Mouse (Mus musculus): ENCODE results near the gene Cryzl2. TPM values are rescaled to one million over a fixed set of nuclear protein-coding genes. Genes with fewer than 3 reads are reported as not detected.
A peak's percentile ranks its signal among the peaks of the same experiment; 100 is the strongest.

The Cryzl2 gene
- total RNA-seq, 1 experiment, result 6.9 TPM

DNA sequence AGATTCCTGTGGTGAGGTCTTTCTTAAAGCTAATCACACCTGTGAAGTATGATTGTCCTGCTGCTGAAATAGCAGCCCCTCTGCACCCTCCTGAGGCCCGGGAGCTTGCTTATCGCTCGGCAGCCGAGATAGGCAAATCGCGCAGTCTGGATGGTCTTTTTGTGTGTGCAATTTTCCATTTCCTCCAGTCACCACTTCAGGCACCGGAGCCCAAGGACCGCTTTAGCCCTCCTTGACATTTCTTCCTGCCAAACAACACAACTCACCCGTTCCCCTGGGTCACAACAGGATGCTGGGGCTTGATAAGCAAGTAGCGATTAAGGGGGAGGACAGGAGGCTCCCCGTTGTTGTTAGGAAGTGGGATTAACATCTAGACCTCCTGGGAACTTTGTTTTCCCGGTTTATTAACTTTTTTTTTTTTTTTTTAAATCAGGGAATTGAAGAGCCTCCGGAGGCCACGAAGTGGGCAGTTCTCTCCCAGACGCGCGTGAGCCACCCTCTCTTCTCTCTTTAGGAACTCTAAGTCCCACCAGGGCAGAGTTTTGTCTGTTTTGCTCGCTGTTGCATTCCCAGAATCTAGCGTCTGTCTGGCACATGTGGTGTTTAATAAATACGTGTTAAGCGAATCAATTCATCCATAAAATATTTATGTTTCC, 8.3 kb upstream of the Cryzl2 start:
- H3K4me3 ChIP-seq (ENCODE audit: insufficient read depth in 1 of 2, low read depth in 1 of 2, low read length in 2 of 2, poor library complexity in 1 of 2, severe bottlenecking in 1 of 2), result peak overlapping the region in 1 of 2 experiments; percentile 11; a peak in 2 of 4 replicates
- H3K9ac ChIP-seq (ENCODE audit: insufficient read depth, low read depth, low read length, poor library complexity, severe bottlenecking), result no peak overlapping the region
- no peaks in the 10 kb centered on the region for H3K4me1 ChIP-seq (ENCODE audit: control insufficient read depth in 2 of 2, insufficient read depth in 2 of 2, low read length in 2 of 2, poor library complexity in 1 of 2)
- DNase-seq (ENCODE audit: low read depth, low spot score), result no peak
- no peak for TF ChIP-seq MAFK (IDR thresholded peaks at IDR 0.05; ENCODE audit: insufficient read depth, low read depth, low read length)
- TF ChIP-seq HCFC1 (IDR thresholded peaks at IDR 0.05; ENCODE audit: borderline replicate concordance, insufficient read depth, low read length), result no peak
- TF ChIP-seq CHD2 (IDR thresholded peaks at IDR 0.05; ENCODE audit: low read depth, low read length), result no peak
- TF ChIP-seq ZC3H11A (IDR thresholded peaks at IDR 0.05; ENCODE audit: borderline replicate concordance, low read depth, low read length), result no peak
- no peak for TF ChIP-seq ZNF384 (IDR thresholded peaks at IDR 0.05; ENCODE audit: low read depth, low read length)
- H3K27ac ChIP-seq (ENCODE audit: insufficient read depth, low read depth, low read length, poor library complexity, severe bottlenecking), result no peak overlapping the region
- in situ Hi-C loops (cut with MboI; ENCODE audit: low sequenced_read_pairs in 2 of 2, unreplicated experiment in 2 of 2), result loop anchor here in 1 of 2 experiments (25.0 kb wide), 1 partner anchor 363 kb away; no protein-coding TSS in a partner anchor
- no peaks in the 10 kb centered on the region for H3K9me3 ChIP-seq (ENCODE audit: control insufficient read depth, insufficient read depth, low read depth, low read length)
- no peaks in the 10 kb centered on the region for H3K36me3 ChIP-seq (ENCODE audit: control insufficient read depth, insufficient read depth, low read length, poor library complexity, severe bottlenecking)

DNA sequence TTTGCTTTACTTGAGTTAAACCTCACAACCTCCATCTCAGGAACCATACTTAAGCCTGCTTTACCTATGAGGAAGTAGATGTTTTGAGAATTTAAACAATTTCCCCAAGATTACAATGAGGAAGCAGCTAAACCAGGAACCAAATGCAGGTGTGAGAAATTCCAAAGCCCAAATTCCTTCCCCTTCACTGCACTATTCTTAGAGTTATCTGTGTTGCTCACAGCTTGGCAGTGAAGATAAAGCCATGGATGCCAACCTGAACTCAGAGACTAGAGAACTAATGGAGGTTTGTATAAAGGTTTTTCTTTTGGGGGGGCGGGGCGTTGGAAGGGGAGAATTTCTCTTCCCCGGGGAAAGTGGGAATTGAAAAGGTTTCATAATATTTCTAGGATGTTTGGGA, 6.1 kb upstream of the Cryzl2 start:
- no peaks in the 10 kb centered on the region for H3K4me1 ChIP-seq (ENCODE audit: control insufficient read depth in 2 of 2, insufficient read depth in 2 of 2, low read length in 2 of 2, poor library complexity in 1 of 2)
- H3K4me3 ChIP-seq (ENCODE audit: insufficient read depth in 1 of 2, low read depth in 1 of 2, low read length in 2 of 2, poor library complexity in 1 of 2, severe bottlenecking in 1 of 2), result no peak overlapping the region
- H3K36me3 ChIP-seq (ENCODE audit: control insufficient read depth, insufficient read depth, low read length, poor library complexity, severe bottlenecking), result no peaks in the 10 kb centered on the region
- no peak overlapping the region for H3K27ac ChIP-seq (ENCODE audit: insufficient read depth, low read depth, low read length, poor library complexity, severe bottlenecking)
- DNase-seq (ENCODE audit: low read depth, low spot score), result no peak
- no peaks in the 10 kb centered on the region for H3K9me3 ChIP-seq (ENCODE audit: control insufficient read depth, insufficient read depth, low read depth, low read length)
- in situ Hi-C loops (cut with MboI; ENCODE audit: low sequenced_read_pairs in 2 of 2, unreplicated experiment in 2 of 2), result loop anchor here in 1 of 2 experiments (25.0 kb wide), 1 partner anchor 365 kb away; no protein-coding TSS in a partner anchor
- TF ChIP-seq ZNF384 (IDR thresholded peaks at IDR 0.05; ENCODE audit: low read depth, low read length) (no peak), ZC3H11A (IDR thresholded peaks at IDR 0.05; ENCODE audit: borderline replicate concordance, low read depth, low read length) (no peak), HCFC1 (IDR thresholded peaks at IDR 0.05; ENCODE audit: borderline replicate concordance, insufficient read depth, low read length) (no peak), MAFK (IDR thresholded peaks at IDR 0.05; ENCODE audit: insufficient read depth, low read depth, low read length) (no peak), CHD2 (IDR thresholded peaks at IDR 0.05; ENCODE audit: low read depth, low read length) (no peak)
- no peak overlapping the region for H3K9ac ChIP-seq (ENCODE audit: insufficient read depth, low read depth, low read length, poor library complexity, severe bottlenecking)

DNA sequence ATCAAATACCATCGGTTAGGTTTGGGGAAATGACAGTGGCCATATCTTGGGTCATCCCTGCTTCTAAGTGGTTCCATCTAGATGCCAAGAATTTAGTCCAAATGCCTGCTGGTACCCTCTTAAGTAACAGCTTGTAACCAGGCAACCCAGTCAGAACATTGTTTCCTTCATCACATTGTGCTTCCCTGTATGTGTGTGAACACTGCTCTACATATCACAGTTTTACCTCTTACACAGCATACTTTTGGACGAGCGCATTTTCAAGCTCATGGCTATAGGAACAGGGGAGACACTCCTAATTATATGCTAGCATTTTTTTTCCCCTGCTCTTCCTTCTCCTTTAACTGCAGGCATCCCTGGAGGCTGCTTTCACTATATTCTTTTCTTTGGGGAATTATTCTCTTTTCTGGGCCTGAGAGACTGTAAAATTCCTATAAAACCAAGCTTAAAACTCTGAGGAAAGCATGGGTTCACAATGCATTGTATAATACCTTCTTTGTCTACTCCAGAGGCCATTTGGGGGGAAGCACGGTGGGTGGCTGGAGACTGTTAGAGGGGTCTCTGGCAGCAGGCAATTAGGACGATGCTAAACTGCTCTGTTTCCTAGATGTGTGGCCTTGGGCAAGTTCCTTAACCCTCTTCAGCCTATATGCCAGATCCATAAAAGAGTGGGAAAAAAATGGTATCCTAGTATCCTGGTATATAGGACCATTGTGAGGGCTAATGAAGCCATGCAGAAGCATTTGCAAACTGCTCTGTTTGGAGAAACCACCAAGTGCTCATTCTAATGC, 5.4 kb upstream of the Cryzl2 start:
- H3K9ac ChIP-seq (ENCODE audit: insufficient read depth, low read depth, low read length, poor library complexity, severe bottlenecking), result no peak overlapping the region
- in situ Hi-C loops (cut with MboI; ENCODE audit: low sequenced_read_pairs in 2 of 2, unreplicated experiment in 2 of 2), result loop anchor here in 1 of 2 experiments (25.0 kb wide), 1 partner anchor 366 kb away; no protein-coding TSS in a partner anchor
- no peak for TF ChIP-seq ZNF384 (IDR thresholded peaks at IDR 0.05; ENCODE audit: low read depth, low read length)
- no peak for TF ChIP-seq MAFK (IDR thresholded peaks at IDR 0.05; ENCODE audit: insufficient read depth, low read depth, low read length)
- no peak for TF ChIP-seq ZC3H11A (IDR thresholded peaks at IDR 0.05; ENCODE audit: borderline replicate concordance, low read depth, low read length)
- no peak for TF ChIP-seq HCFC1 (IDR thresholded peaks at IDR 0.05; ENCODE audit: borderline replicate concordance, insufficient read depth, low read length)
- no peak for TF ChIP-seq CHD2 (IDR thresholded peaks at IDR 0.05; ENCODE audit: low read depth, low read length)
- H3K9me3 ChIP-seq (ENCODE audit: control insufficient read depth, insufficient read depth, low read depth, low read length), result no peaks in the 10 kb centered on the region
- no peak overlapping the region for H3K27ac ChIP-seq (ENCODE audit: insufficient read depth, low read depth, low read length, poor library complexity, severe bottlenecking)
- H3K4me1 ChIP-seq (ENCODE audit: control insufficient read depth in 2 of 2, insufficient read depth in 2 of 2, low read length in 2 of 2, poor library complexity in 1 of 2), result 0 out of 4 replicates have a peak, but pooled peaks cover 0 to 3% of the 10 kb centered on the region in 2 experiments
- no peak for DNase-seq (ENCODE audit: low read depth, low spot score)
- H3K36me3 ChIP-seq (ENCODE audit: control insufficient read depth, insufficient read depth, low read length, poor library complexity, severe bottlenecking), result no peaks in the 10 kb centered on the region
- H3K4me3 ChIP-seq (ENCODE audit: insufficient read depth in 1 of 2, low read depth in 1 of 2, low read length in 2 of 2, poor library complexity in 1 of 2, severe bottlenecking in 1 of 2), result no peak overlapping the region

DNA sequence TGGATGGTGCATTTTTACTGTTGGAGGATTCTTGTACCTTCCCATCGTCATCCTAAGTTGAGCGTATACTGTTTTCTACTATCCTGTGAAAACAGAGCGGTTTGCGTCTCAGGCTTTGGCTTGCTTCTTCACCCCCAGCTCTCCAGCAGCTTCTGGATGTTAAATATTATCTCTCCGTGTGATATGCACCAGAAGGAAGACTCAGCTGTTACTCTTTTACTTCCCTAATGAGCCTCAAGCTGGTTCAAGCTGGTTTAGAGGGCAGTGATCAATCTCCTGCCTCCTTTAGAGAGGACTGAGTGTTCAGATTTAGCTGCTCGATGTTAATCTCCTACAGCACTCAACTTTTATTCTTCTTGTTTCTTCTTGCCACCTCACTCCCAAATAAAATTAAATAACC, 3.5 kb upstream of the Cryzl2 start:
- no peaks in the 10 kb centered on the region for H3K36me3 ChIP-seq (ENCODE audit: control insufficient read depth, insufficient read depth, low read length, poor library complexity, severe bottlenecking)
- in situ Hi-C loops (cut with MboI; ENCODE audit: low sequenced_read_pairs in 2 of 2, unreplicated experiment in 2 of 2), result loop anchor here in 1 of 2 experiments (25.0 kb wide), 1 partner anchor 368 kb away; no protein-coding TSS in a partner anchor
- no peak overlapping the region for H3K4me3 ChIP-seq (ENCODE audit: insufficient read depth in 1 of 2, low read depth in 1 of 2, low read length in 2 of 2, poor library complexity in 1 of 2, severe bottlenecking in 1 of 2)
- no peak for TF ChIP-seq ZC3H11A (IDR thresholded peaks at IDR 0.05; ENCODE audit: borderline replicate concordance, low read depth, low read length)
- no peak for TF ChIP-seq CHD2 (IDR thresholded peaks at IDR 0.05; ENCODE audit: low read depth, low read length)
- TF ChIP-seq MAFK (IDR thresholded peaks at IDR 0.05; ENCODE audit: insufficient read depth, low read depth, low read length), result no peak
- TF ChIP-seq HCFC1 (IDR thresholded peaks at IDR 0.05; ENCODE audit: borderline replicate concordance, insufficient read depth, low read length), result no peak
- TF ChIP-seq ZNF384 (IDR thresholded peaks at IDR 0.05; ENCODE audit: low read depth, low read length), result no peak
- no peak overlapping the region for H3K27ac ChIP-seq (ENCODE audit: insufficient read depth, low read depth, low read length, poor library complexity, severe bottlenecking)
- peaks cover 4 to 6% of the 10 kb centered on the region in 2 experiments; a peak in 2 of 4 replicates for H3K4me1 ChIP-seq (ENCODE audit: control insufficient read depth in 2 of 2, insufficient read depth in 2 of 2, low read length in 2 of 2, poor library complexity in 1 of 2)
- no peak overlapping the region for H3K9ac ChIP-seq (ENCODE audit: insufficient read depth, low read depth, low read length, poor library complexity, severe bottlenecking)
- no peak for DNase-seq (ENCODE audit: low read depth, low spot score)
- no peaks in the 10 kb centered on the region for H3K9me3 ChIP-seq (ENCODE audit: control insufficient read depth, insufficient read depth, low read depth, low read length)

Data from ES-E14 (cell line).